Mouse (Mus musculus): ENCODE measurements around the gene Fbll1. TPM values are rescaled to one million over a fixed set of nuclear protein-coding genes. Genes with fewer than 3 reads are reported as not detected.
"Not testable (repeated sequence)": the region's sequence is repeated elsewhere in the genome, so short reads cannot be mapped to it uniquely, and the experiment has no call there.

Gene Fbll1
- total RNA-seq (2021), result 10 to 100 TPM; 48.7 to 50.3 TPM
- long read RNA-seq, experiment 1, transcript Fbll1-201 (1 exons, 1,503 nt), result major isoform, 69 of 71 reads
- long read RNA-seq, experiment 1, partial matches to known transcripts, result 0 of 71 reads
- long read RNA-seq, experiment 1, other reads (novel, unspliced or antisense), result 2 of 71 reads
- long read RNA-seq, experiment 2, transcript Fbll1-201 (1 exons, 1,503 nt), result major isoform, 55 of 55 reads
- long read RNA-seq, experiment 2, partial matches to known transcripts, result 0 of 55 reads
- long read RNA-seq, experiment 2, other reads (novel, unspliced or antisense), result 0 of 55 reads

- intact Hi-C loops (cut with DNase I), result no loop called here
- peak in 1 of 2 experiments; percentile 20 for DNase-seq (ENCODE audit: low spot score in 2 of 2)
Observed at GRCm38 (mm10) chr11:35798874-35799273, at the start of gene Fbll1. TSS of gene Fbll1 (minus strand) at chr11:35798884.

- intact Hi-C loops (cut with DNase I), result no loop called here
- no peak for DNase-seq (ENCODE audit: low spot score in 2 of 2)
Observed at GRCm38 (mm10) chr11:35844299-35844698, 45.6 kb upstream of the Fbll1 start.

- intact Hi-C loops (cut with DNase I); DNase-seq (ENCODE audit: low spot score in 2 of 2): not testable (repeated sequence)
Observed at GRCm38 (mm10) chr11:35842560-35842959, 43.9 kb upstream of the Fbll1 start.

- intact Hi-C loops (cut with DNase I), result no loop called here
- no peak for DNase-seq (ENCODE audit: low spot score in 2 of 2)
Observed at GRCm38 (mm10) chr11:35841738-35842325, 43.1 kb upstream of the Fbll1 start.

- DNase-seq (ENCODE audit: low spot score in 2 of 2); intact Hi-C loops (cut with DNase I): not testable (repeated sequence)
Observed at GRCm38 (mm10) chr11:35840806-35841205, 42.1 kb upstream of the Fbll1 start.

GRCm38 (mm10) chr11:35840282-35840681, 41.6 kb upstream of the Fbll1 start:
- intact Hi-C loops (cut with DNase I), result no loop called here
- no peak for DNase-seq (ENCODE audit: low spot score in 2 of 2)

GRCm38 (mm10) chr11:35838345-35839338, 40.0 kb upstream of the Fbll1 start:
- intact Hi-C loops (cut with DNase I), result no loop called here
- peak; percentile 68 for DNase-seq (ENCODE audit: low spot score in 2 of 2)

- intact Hi-C loops (cut with DNase I), result no loop called here
Observed at GRCm38 (mm10) chr11:35837156-35838126, 38.8 kb upstream of the Fbll1 start.

GRCm38 (mm10) chr11:35834022-35834760, 35.5 kb upstream of the Fbll1 start, which contains the start of gene Rars:
TSS of gene Rars (minus strand) at chr11:35834506.
- intact Hi-C loops (cut with DNase I), result loop anchor here (5.0 kb wide), 2 partner anchors 57 to 168 kb away; no protein-coding TSS in a partner anchor
- DNase-seq (ENCODE audit: low spot score in 2 of 2), result peak; percentile 96

More at GRCm38 (mm10) chr11:35837156-35838126, 38.8 kb upstream of the Fbll1 start:
- DNase-seq (ENCODE audit: low spot score in 2 of 2), result no peak

GRCm38 (mm10) chr11:35833270-35833669, 34.6 kb upstream of the Fbll1 start:
- no peak for DNase-seq (ENCODE audit: low spot score in 2 of 2)
- intact Hi-C loops (cut with DNase I), result loop anchor here (5.0 kb wide), 2 partner anchors 56 to 169 kb away; no protein-coding TSS in a partner anchor

GRCm38 (mm10) chr11:35832139-35832538, 33.5 kb upstream of the Fbll1 start:
- intact Hi-C loops (cut with DNase I), result loop anchor here (5.0 kb wide), 2 partner anchors 55 to 170 kb away; no protein-coding TSS in a partner anchor
- DNase-seq (ENCODE audit: low spot score in 2 of 2), result no peak

GRCm38 (mm10) chr11:35827714-35828113, 29.0 kb upstream of the Fbll1 start:
- DNase-seq (ENCODE audit: low spot score in 2 of 2), result no peak
- intact Hi-C loops (cut with DNase I), result no loop called here

GRCm38 (mm10) chr11:35816316-35816715, 17.6 kb upstream of the Fbll1 start:
- intact Hi-C loops (cut with DNase I), result no loop called here
- no peak for DNase-seq (ENCODE audit: low spot score in 2 of 2)

- intact Hi-C loops (cut with DNase I), result no loop called here
- no peak for DNase-seq (ENCODE audit: low spot score in 2 of 2)
Observed at GRCm38 (mm10) chr11:35811458-35811857, 12.8 kb upstream of the Fbll1 start.

- no peak for DNase-seq (ENCODE audit: low spot score in 2 of 2)
- intact Hi-C loops (cut with DNase I), result no loop called here
Observed at GRCm38 (mm10) chr11:35801332-35801731, 2.6 kb upstream of the Fbll1 start.

- DNase-seq (ENCODE audit: low spot score in 2 of 2), result peak; percentile 82 to 84
- intact Hi-C loops (cut with DNase I), result no loop called here
Observed at GRCm38 (mm10) chr11:35798495-35798820, 226 bp downstream of the Fbll1 start.

- peak; percentile 52 to 54 for DNase-seq (ENCODE audit: low spot score in 2 of 2)
- intact Hi-C loops (cut with DNase I), result no loop called here
Observed at GRCm38 (mm10) chr11:35797751-35798494, 761 bp downstream of the Fbll1 start.

Data from left cerebral cortex, postnatal 14 days (tissue).